Mouse (Mus musculus) induced T-regulatory cell, adult 2 months (primary cell): Measurements from ENCODE around the gene Lrrc4b.

Experiments
- DNase-seq: peaks from one replicate; pipeline ENCODE4 v3.0.0-alpha.2; 2012; ENCODE audit warnings: low read depth

Lrrc4b gene

GRCm38 (mm10) chr7:44436267-44436666, 7.4 kb downstream of the Lrrc4b start:
- peak; percentile 18 for DNase-seq

- no peak for DNase-seq
These were observed 8.4 kb downstream of the Lrrc4b start for GRCm38 (mm10) chr7:44437188-44437587.

GRCm38 (mm10) chr7:44437933-44438332, 9.1 kb downstream of the Lrrc4b start:
- DNase-seq = no peak

- DNase-seq = no peak
These were observed 10.9 kb downstream of the Lrrc4b start for GRCm38 (mm10) chr7:44439696-44440095.

DNA sequence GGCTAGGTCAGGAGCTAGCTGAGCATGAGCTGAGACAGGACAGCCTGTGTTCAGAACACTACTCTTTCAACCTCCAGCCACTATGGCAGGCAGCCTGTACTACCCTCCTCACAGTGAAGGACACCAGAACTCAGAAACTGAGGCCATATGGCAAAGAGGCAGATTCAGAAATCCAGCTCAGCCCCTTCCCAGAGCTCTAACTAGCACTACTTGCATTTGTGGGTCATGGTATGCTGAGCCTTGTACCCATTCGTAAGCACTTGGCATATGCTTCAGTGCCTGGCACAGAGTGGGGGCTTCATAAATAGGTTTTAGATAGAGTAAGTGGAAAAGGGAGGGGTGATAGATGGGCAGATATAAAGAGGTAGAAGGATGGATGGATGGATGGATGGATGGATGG, 11.7 kb downstream of the Lrrc4b start:
- DNase-seq = no peak

- no peak for DNase-seq
These were observed 12.4 kb downstream of the Lrrc4b start for GRCm38 (mm10) chr7:44441180-44441579.

DNA sequence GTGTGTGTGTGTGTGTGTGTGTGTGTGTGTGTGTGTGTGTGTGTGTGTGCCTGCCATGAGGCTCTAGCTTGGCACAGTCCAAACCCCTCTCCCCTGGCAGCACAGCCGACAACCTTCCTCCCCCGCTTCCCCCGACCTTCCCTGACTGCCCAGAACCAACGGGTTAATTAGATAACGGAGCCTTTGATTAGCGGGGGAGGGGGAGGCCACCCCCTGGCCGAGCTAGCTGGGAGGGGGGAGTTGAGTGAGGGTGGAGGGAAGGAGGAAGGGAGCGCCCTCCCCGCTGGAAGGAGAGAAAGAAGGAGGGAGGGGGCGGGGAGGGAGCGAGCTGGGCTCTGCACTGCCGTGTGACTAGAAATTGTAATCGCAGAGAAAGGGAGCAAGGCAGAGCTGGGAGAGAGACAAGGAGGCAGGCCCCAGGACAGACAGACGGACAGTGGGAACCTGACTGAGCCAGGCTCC, 12.9 kb downstream of the Lrrc4b start:
- DNase-seq = no peak

DNA sequence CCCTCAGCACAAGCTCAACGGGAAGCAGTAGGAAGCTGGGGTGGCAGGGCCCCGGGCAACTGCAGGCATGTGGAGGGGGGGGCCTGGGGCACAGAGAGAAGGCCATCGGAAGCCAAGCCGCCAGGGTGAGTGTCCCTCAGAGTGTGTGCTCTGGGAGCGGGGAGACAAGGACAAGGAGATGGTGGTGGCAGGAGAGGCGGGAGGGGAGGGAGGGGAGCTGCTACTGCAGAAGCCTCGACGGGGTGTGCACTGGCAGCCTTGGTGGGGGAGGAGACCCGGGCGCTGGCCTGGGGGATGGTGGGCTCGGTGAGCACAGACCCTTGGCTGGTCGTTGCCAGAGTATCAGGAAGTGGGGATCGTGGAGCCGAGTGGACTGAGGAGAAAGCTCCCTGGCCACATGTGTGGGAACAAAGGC, 13.6 kb downstream of the Lrrc4b start:
- DNase-seq = no peak

DNA sequence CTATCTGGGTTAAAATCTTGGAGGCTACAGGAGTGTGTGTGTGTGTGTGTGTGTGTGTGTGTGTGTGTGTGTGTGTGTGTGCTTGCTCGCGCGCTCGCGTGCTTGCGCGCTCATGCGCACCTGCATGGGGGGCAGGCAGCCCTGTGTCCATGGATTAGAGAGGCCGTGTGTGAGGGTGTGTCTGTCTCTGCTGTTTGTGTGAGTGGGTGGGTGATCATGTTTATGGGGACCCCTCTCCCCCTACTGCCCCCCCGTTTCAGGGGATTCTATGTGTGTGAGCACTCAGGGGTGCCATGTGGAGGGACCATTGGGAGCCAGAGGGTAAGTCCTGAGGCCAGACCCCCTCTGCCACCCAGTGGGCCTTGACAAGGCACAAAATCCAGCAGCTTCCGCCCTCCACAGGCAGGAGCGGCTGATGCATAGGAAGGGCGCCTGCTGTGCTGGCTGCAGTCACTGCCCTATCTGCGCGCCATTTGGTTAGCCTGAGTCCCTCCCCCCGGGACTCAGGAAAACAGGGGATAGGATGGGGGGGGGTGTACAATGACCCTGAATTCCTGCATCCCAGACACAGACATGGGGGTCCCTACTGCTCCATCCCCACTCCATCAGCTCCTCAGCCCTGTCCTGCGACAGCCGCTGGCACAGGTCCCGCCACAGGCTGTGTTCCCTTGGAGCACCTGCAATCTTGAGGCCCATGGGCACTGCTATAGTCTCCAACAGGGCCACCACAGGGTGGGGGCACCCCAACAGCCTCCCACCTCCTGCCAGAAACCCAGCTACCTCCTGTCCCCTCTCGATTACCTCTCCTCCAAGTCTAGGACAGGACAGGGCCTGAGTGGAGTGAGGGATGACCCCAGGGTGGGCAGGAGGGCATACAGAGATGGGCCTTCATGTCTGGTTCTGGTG, 14.7 kb downstream of the Lrrc4b start:
- no peak for DNase-seq

GRCm38 (mm10) chr7:44444886-44445527, 16.2 kb downstream of the Lrrc4b start:
- DNase-seq = no peak

GRCm38 (mm10) chr7:44445528-44445923, 16.7 kb downstream of the Lrrc4b start:
- DNase-seq = no peak

DNA sequence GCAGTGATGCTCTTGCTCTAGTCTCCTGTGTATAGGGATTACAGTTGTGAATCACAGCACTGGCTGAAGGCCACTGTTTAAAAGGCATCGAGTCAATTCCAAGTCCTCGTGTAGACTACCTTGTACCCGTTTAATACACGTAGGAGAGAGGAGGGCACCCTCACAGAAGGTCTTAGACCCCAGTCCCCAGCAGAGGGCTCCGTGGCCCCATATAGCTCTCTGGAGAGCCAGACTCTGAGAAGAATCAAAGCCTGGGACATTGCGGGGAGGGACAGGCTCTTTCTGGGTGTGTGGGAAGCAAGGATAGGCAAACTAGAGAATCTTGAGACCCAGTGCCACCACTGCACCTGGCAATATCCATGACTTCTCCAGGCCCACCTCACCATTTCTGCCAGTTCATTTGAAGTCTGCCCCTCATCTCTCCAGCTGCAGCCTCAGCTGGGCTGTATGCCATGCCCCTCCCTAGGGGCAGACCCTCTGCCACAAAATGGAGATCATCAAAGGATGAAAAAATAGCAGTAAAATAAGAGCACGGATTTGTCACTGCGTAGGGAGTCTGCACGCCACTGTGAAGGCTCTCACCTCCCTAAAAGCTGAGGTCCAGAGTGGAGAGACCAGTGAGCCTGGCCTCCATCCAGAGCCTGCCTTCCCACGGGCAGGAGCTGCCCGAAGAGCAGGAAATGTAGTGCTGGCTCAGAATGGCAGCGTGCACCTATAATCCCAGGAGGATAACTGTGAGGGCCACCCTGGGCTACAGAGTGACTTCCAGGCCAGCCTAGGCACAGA, 17.4 kb downstream of the Lrrc4b start:
- DNase-seq = no peak

DNA sequence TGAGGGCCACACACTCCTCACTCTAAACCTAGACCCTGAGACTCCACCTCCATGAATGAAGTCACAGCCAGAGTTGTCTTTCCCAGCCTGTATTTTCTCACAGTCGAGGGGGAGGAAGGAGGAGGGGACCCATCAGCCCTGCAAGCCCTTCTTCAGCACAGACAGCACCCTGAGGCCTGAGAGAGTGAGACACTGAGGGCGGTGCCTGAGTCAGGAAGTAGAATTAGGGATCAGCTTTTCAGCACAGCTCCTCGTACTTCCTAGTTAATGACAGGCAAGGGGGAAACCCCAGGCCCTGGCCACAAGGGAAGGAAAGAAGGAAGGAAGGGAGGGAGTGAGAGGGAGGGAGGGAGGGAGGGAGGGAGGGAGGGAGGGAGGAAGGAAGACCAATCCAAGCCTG, 24.4 kb downstream of the Lrrc4b start:
- no peak for DNase-seq

- DNase-seq = no peak
These were observed 27.5 kb downstream of the Lrrc4b start for GRCm38 (mm10) chr7:44456302-44456701.

GRCm38 (mm10) chr7:44460067-44460466, 31.2 kb downstream of the Lrrc4b start:
- no peak for DNase-seq

DNA sequence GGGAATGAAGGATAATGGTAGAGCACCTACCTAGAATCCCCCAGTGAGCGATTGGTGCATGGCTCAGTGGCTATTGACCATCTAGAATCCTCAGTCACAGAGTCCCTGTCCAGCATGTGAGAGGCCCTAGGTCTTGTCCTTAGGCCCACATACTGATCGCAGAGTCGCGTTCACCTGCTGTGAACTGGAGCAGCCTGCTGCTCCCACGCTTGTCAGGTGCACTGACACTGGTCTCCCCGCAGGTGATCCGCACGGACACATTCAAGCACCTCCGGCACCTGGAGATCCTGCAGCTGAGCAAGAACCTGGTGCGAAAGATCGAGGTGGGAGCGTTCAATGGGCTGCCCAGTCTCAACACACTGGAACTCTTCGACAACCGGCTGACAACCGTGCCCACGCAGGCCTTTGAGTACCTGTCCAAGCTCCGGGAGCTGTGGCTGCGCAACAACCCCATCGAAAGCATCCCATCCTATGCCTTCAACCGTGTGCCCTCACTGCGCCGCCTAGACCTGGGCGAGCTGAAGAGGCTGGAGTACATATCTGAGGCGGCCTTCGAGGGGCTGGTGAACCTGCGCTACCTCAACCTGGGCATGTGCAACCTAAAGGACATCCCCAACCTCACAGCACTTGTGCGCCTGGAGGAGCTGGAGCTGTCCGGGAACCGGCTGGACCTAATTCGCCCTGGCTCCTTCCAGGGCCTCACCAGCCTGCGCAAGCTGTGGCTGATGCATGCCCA, 32.1 kb downstream of the Lrrc4b start:
- DNase-seq = no peak

GRCm38 (mm10) chr7:44461503-44462217, 32.8 kb downstream of the Lrrc4b start:
- no peak for DNase-seq

GRCm38 (mm10) chr7:44462218-44463055, 33.6 kb downstream of the Lrrc4b start:
- DNase-seq = peak; percentile 48

- no peak for DNase-seq
These were observed 34.2 kb downstream of the Lrrc4b start for GRCm38 (mm10) chr7:44463056-44463425.

DNA sequence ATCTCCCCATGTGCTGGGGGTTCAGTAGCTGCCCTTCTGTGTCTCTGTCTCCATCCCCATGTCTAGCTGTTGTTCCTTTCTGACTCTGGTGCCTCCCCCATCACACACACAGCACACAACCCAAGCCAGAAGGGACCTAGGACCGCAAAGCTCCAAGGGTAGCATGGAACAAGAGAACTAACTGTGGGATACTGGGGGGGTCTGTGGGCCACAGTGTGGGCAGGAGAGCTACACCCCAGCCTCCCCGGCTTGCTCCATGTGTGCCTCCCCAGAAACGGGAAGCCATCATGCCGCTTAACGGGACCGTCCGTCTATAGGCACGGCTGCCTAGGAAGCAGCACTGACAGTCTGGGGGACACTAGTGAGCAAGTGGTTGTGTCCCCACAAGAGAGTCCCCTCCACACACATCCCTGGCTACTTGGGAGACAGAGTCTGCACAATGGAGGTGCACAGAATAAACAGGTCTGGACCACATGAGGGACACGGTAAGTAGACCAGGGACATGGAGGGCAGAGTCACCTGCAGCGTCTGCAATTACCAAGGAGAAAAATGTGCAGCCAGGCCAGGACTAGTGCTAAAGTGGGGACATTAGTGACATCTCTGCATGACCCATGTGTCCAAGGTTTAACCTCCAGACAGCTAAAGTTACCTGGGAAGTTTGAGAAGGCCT, 34.9 kb downstream of the Lrrc4b start:
- DNase-seq = no peak
